Mouse (Mus musculus) hindbrain, embryonic 11.5 days (tissue): ENCODE measurements around the gene Clptm1l. TPM values are rescaled to one million over a fixed set of nuclear protein-coding genes. Genes with fewer than 3 reads are reported as not detected.
A peak's percentile ranks its signal among the peaks of the same experiment; 100 is the strongest.

Source experiments
- ATAC-seq: fragments of 200-750 bp; cut with Nextera tagmentation; 2 replicates; pipeline ENCODE4 v1.8.0; 2017; ENCODE audit warnings: mild to moderate bottlenecking, moderate TSS enrichment, moderate library complexity; ENCODE audit not compliant: low FRiP score
- DNase-seq: peaks from one replicate; pipeline ENCODE4 v3.0.0-alpha.2; 2015; ENCODE audit warnings: low spot score
- H3K27ac ChIP-seq: fragments of 300-500 bp; sonication (generic); 2 replicates; pipeline ENCODE4 v1.5.1; 2014; ENCODE audit warnings: mild to moderate bottlenecking, low read depth, low read length
- H3K27me3 ChIP-seq: fragments of 300-500 bp; sonication (generic); 2 replicates; pipeline ENCODE4 v1.6.1; 2014; ENCODE audit warnings: mild to moderate bottlenecking, low read length, moderate library complexity, mixed read lengths; ENCODE audit not compliant: control insufficient read depth, insufficient read depth
- H3K36me3 ChIP-seq: fragments of 300-500 bp; sonication (generic); 2 replicates; pipeline ENCODE4 v1.6.1; 2014; ENCODE audit warnings: mild to moderate bottlenecking, low read length, moderate library complexity, mixed read lengths; ENCODE audit not compliant: control insufficient read depth, insufficient read depth
- H3K4me1 ChIP-seq: fragments of 300-500 bp; sonication (generic); replicated peaks from 2 replicates; pipeline ENCODE4 v1.6.1; 2014; ENCODE audit warnings: low read length, mixed read lengths; ENCODE audit not compliant: control insufficient read depth, insufficient read depth
- H3K4me2 ChIP-seq: fragments of 300-500 bp; sonication (generic); replicated peaks from 2 replicates; pipeline ENCODE4 v1.6.1; 2014; ENCODE audit warnings: mild to moderate bottlenecking, low read depth, low read length
- H3K4me3 ChIP-seq: fragments of 300-500 bp; sonication (generic); 2 replicates; pipeline ENCODE4 v1.5.1; 2014; ENCODE audit warnings: low read depth, low read length
- H3K9ac ChIP-seq: fragments of 300-500 bp; sonication (generic); 2 replicates; pipeline ENCODE4 v1.6.1; 2014; ENCODE audit warnings: low read depth, low read length
- H3K9me3 ChIP-seq: fragments of 300-500 bp; sonication (generic); 2 replicates; pipeline ENCODE4 v1.6.1; 2016; ENCODE audit warnings: low read length; ENCODE audit not compliant: control insufficient read depth
- WGBS: fragments of 180-500 bp; shearing (Covaris S2); extraction: QIAGEN DNeasy Blood & Tissue Kit; methylation state at CpG from one replicate; pipeline ENCODE4 v1.1.7; 2014; 5-methylcytosine and 5-hydroxymethylcytosine counted together
- polyA plus RNA-seq: library from polyadenylated mRNA; unstranded; fragments of >200 nt; fragmentation: Nextera tagmentation; extraction: Ambion mirVana; gene quantifications from 2 replicates; pipeline ENCODE4 v1.2.1, GENCODE M21; 2014

Gene Clptm1l
- polyA plus RNA-seq, 1 experiment from 2014 or later = 111 TPM

- ATAC-seq (peak; percentile 86), DNase-seq (peak; percentile 34)
- Histone ChIP-seq H3K9ac (peak overlapping the region; percentile 83), H3K27me3 (no peaks in the 10 kb centered on the region), H3K4me1 (0 out of 2 replicates have a peak, but pooled peaks cover 3% of the 10 kb centered on the region), H3K9me3 (no peaks in the 10 kb centered on the region), H3K4me3 (peak overlapping the region; percentile 85), H3K36me3 (peaks cover 3% of the 10 kb centered on the region), H3K27ac (peak overlapping the region; percentile 30; the same call in 1 of the 2 replicates), H3K4me2 (peak overlapping the region; percentile 86)
- 6% methylated on average over 25 of the region's 39 CpGs for WGBS
These were observed 551 bp downstream of the Clptm1l start for GRCm38 (mm10) chr13:73604156-73604957.

GRCm38 (mm10) chr13:73618406-73618805 is 14.6 kb downstream of the Clptm1l start:
- H3K4me3 ChIP-seq = no peak overlapping the region
- no peaks in the 10 kb centered on the region for H3K27me3 ChIP-seq
- no peaks in the 10 kb centered on the region for H3K9me3 ChIP-seq
- H3K36me3 ChIP-seq = peaks cover 7% of the 10 kb centered on the region; the same call in 1 of the 2 replicates
- ATAC-seq = no peak
- 91% methylated on average over 5 of the region's 5 CpGs for WGBS
- H3K4me2 ChIP-seq = no peak overlapping the region
- H3K4me1 ChIP-seq = no peaks in the 10 kb centered on the region
- DNase-seq = no peak
- no peak overlapping the region for H3K9ac ChIP-seq
- H3K27ac ChIP-seq = no peak overlapping the region

- Histone ChIP-seq H3K27me3 (no peaks in the 10 kb centered on the region), H3K4me2 (no peak overlapping the region), H3K9me3 (no peaks in the 10 kb centered on the region), H3K36me3 (peaks cover 5% of the 10 kb centered on the region; the same call in 1 of the 2 replicates), H3K27ac (no peak overlapping the region), H3K4me1 (no peaks in the 10 kb centered on the region), H3K4me3 (no peak overlapping the region), H3K9ac (no peak overlapping the region)
- no peak for ATAC-seq
- 76% methylated on average over 6 of the region's 6 CpGs for WGBS
- peak; percentile 15 for DNase-seq
These were observed 16.8 kb downstream of the Clptm1l start for GRCm38 (mm10) chr13:73620637-73621036.

GRCm38 (mm10) chr13:73626410-73626744 is 22.6 kb downstream of the Clptm1l start:
- H3K36me3 ChIP-seq = no peaks in the 10 kb centered on the region
- H3K9me3 ChIP-seq = no peaks in the 10 kb centered on the region
- H3K4me2 ChIP-seq = peak overlapping the region; percentile 65
- H3K27me3 ChIP-seq = no peaks in the 10 kb centered on the region
- WGBS = 46% methylated on average over 6 of the region's 6 CpGs
- ATAC-seq = no peak; the same call in 1 of the 2 replicates
- no peak for DNase-seq
- H3K4me3 ChIP-seq = peak overlapping the region; percentile 38
- H3K4me1 ChIP-seq = no peaks in the 10 kb centered on the region
- H3K9ac ChIP-seq = peak overlapping the region; percentile 65
- no peak overlapping the region for H3K27ac ChIP-seq

- DNase-seq (peak; percentile 78), ATAC-seq (peak; percentile 88)
- Histone ChIP-seq H3K4me1 (no peaks in the 10 kb centered on the region), H3K9ac (peak within 1 kb of the TSS; percentile 65), H3K27me3 (no peaks in the 10 kb centered on the region), H3K4me2 (peak within 1 kb of the TSS; percentile 65), H3K27ac (no peak within 1 kb of the TSS), H3K9me3 (no peaks in the 10 kb centered on the region), H3K4me3 (peak within 1 kb of the TSS; percentile 38), H3K36me3 (no peaks in the 10 kb centered on the region)
- 9% methylated on average over 45 of the region's 47 CpGs for WGBS
These were observed 23.1 kb downstream of the Clptm1l start, which contains the start of gene Tert for GRCm38 (mm10) chr13:73626745-73627549. Tert (plus strand) TSS chr13:73626911.

- Histone ChIP-seq H3K36me3 (no peaks in the 10 kb centered on the region), H3K9ac (no peak overlapping the region), H3K4me3 (no peak overlapping the region), H3K27ac (no peak overlapping the region), H3K4me2 (no peak overlapping the region), H3K4me1 (no peaks in the 10 kb centered on the region), H3K9me3 (no peaks in the 10 kb centered on the region), H3K27me3 (no peaks in the 10 kb centered on the region)
- 90% methylated on average over 11 of the region's 11 CpGs for WGBS
- ATAC-seq (no peak), DNase-seq (no peak)
These were observed 24.8 kb downstream of the Clptm1l start for GRCm38 (mm10) chr13:73628586-73629113.

GRCm38 (mm10) chr13:73631837-73632236 is 28.0 kb downstream of the Clptm1l start:
- DNase-seq (no peak), ATAC-seq (no peak)
- Histone ChIP-seq H3K4me1 (no peaks in the 10 kb centered on the region), H3K9me3 (no peaks in the 10 kb centered on the region), H3K36me3 (no peaks in the 10 kb centered on the region; the same call in 1 of the 2 replicates), H3K4me2 (no peak overlapping the region), H3K27me3 (no peaks in the 10 kb centered on the region), H3K4me3 (no peak overlapping the region), H3K9ac (no peak overlapping the region), H3K27ac (no peak overlapping the region)
- WGBS = 92% methylated on average over 3 of the region's 3 CpGs

- WGBS = 92% methylated on average over 5 of the region's 6 CpGs
- Histone ChIP-seq H3K27me3 (no peaks in the 10 kb centered on the region), H3K9ac (no peak overlapping the region), H3K36me3 (no peaks in the 10 kb centered on the region; the same call in 1 of the 2 replicates), H3K4me3 (no peak overlapping the region), H3K4me2 (no peak overlapping the region), H3K27ac (no peak overlapping the region), H3K9me3 (no peaks in the 10 kb centered on the region), H3K4me1 (no peaks in the 10 kb centered on the region)
- DNase-seq = peak; percentile 1
- no peak for ATAC-seq
These were observed 34.0 kb downstream of the Clptm1l start for GRCm38 (mm10) chr13:73637826-73638225.
